Mouse (Mus musculus): ENCODE measurements around the gene Glb1. TPM values are rescaled to one million over a fixed set of nuclear protein-coding genes. Genes with fewer than 3 reads are reported as not detected.

Gene Glb1
- polyA plus RNA-seq, 1 experiment = 0.13 TPM

DNA sequence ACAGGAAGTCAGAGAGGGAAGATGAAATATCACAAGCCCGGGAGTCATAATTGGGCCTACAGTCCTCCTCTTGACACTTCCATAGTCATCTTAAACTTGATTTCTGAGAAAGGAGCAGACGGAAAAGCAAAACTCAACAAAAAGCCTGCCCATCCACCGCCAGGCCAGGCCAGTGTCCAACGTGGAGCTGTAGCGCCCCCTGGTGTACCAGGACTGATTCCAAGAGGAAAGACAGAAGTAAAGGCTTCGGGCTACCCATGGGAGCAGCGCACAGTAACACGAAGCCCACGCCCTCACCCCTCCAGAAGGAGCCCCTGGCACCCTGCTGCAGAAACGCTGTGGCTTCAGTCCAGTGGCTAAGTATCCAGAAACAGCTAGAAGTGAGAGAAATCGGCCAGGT lies 97.3 kb downstream of the Glb1 start:
- Histone ChIP-seq H3K4me1 (ENCODE audit: control insufficient read depth) (peaks cover 9% of the 10 kb centered on the region), H3K9me3 (ENCODE audit: control insufficient read depth, low read length) (no peaks in the 10 kb centered on the region), H3K27me3 (ENCODE audit: control insufficient read depth) (no peaks in the 10 kb centered on the region), H3K4me3 (replicated peaks) (no peak overlapping the region), H3K36me3 (ENCODE audit: control insufficient read depth) (no peaks in the 10 kb centered on the region)
- no peak for TF ChIP-seq TAL1 (IDR thresholded peaks at IDR 0.05; ENCODE audit: low read length)
- no peak for TF ChIP-seq GATA1 (IDR thresholded peaks at IDR 0.05; ENCODE audit: low read length)

DNA sequence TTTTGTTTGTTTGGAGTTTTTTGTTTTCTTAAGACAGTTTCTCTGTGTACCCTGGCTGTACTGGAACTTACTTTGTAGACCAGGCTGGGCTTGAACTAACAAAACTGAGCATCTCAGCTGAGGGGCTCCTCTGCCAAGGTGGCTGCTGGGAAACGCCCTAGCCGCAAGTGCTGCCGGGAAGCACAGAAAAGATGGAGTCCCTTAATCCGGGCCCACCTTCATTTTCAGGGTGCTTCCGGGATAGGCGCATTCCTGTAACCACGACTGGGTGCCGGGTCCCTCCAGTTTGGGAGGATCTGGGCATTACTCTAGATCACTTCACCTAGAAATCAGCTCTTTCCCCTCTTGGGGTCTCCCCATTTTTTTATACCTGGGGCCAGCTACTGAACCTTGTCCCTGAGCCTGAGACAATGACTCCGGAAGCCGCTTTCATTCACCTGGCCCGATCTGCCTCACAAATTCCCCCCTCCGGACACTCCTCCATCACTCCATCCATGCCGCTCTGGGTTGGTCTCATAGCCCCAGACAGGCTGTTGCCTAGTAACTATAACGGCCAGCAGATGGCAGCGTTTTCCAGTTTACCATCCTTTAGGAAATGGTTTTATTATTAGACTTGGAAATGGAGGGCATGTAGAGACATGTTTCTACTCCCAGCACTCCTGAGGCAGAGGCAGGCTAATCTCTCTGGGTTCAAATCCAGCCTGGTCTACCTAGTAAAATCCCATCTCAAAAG lies 99.1 kb downstream of the Glb1 start:
- Histone ChIP-seq H3K4me1 (ENCODE audit: control insufficient read depth) (peaks cover 9% of the 10 kb centered on the region), H3K9me3 (ENCODE audit: control insufficient read depth, low read length) (no peaks in the 10 kb centered on the region), H3K36me3 (ENCODE audit: control insufficient read depth) (no peaks in the 10 kb centered on the region), H3K4me3 (replicated peaks) (no peak overlapping the region), H3K27me3 (ENCODE audit: control insufficient read depth) (no peaks in the 10 kb centered on the region)
- TF ChIP-seq GATA1 (IDR thresholded peaks at IDR 0.05; ENCODE audit: low read length) = no peak
- TF ChIP-seq TAL1 (IDR thresholded peaks at IDR 0.05; ENCODE audit: low read length) = no peak

DNA sequence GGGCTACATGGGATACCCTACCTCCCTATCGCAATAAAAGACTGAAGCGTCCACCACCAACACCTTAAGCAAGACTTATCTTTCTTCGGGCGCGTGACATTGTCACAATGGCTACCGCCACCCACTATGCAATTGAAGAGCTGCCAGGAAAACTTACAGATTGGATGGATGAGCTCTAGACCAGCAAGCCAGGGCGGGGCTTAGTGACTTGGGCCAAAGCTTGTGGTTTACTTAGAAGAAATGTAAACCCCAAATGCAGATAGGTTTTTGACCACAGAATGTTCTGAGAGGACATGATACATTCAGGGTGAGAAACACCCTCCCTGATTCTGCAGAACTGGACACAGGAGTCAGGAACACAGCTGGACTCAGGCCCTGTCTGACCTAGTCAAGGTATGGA lies 100.2 kb downstream of the Glb1 start:
- Histone ChIP-seq H3K9me3 (ENCODE audit: control insufficient read depth, low read length) (no peaks in the 10 kb centered on the region), H3K4me3 (replicated peaks) (no peak overlapping the region), H3K4me1 (ENCODE audit: control insufficient read depth) (peaks cover 9% of the 10 kb centered on the region), H3K36me3 (ENCODE audit: control insufficient read depth) (no peaks in the 10 kb centered on the region), H3K27me3 (ENCODE audit: control insufficient read depth) (no peaks in the 10 kb centered on the region)
- no peak for TF ChIP-seq TAL1 (IDR thresholded peaks at IDR 0.05; ENCODE audit: low read length)
- TF ChIP-seq GATA1 (IDR thresholded peaks at IDR 0.05; ENCODE audit: low read length) = no peak

DNA sequence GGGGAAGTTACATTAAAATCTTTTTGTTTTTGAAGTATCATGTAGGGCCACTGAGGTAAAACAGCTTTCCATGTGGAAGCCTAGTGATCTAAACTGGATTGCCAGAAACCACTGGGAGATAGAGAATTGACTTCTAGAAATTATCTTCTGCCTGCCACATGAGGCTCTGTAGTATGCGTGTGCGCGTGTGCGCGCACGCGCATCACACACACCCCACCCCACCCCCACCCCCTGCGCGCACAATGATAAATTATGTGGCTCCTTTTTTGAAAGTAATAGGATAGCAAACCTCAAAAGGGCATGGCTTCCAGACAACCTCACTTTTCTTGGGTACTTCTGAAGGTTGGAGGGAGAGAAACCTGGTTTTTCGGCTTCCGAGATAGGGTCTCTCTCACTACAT lies 101.0 kb downstream of the Glb1 start:
- Histone ChIP-seq H3K4me1 (ENCODE audit: control insufficient read depth) (peaks cover 9% of the 10 kb centered on the region), H3K27me3 (ENCODE audit: control insufficient read depth) (no peaks in the 10 kb centered on the region), H3K36me3 (ENCODE audit: control insufficient read depth) (no peaks in the 10 kb centered on the region), H3K9me3 (ENCODE audit: control insufficient read depth, low read length) (no peaks in the 10 kb centered on the region), H3K4me3 (replicated peaks) (no peak overlapping the region)
- TF ChIP-seq TAL1 (IDR thresholded peaks at IDR 0.05; ENCODE audit: low read length) = no peak
- TF ChIP-seq GATA1 (IDR thresholded peaks at IDR 0.05; ENCODE audit: low read length) = no peak

DNA sequence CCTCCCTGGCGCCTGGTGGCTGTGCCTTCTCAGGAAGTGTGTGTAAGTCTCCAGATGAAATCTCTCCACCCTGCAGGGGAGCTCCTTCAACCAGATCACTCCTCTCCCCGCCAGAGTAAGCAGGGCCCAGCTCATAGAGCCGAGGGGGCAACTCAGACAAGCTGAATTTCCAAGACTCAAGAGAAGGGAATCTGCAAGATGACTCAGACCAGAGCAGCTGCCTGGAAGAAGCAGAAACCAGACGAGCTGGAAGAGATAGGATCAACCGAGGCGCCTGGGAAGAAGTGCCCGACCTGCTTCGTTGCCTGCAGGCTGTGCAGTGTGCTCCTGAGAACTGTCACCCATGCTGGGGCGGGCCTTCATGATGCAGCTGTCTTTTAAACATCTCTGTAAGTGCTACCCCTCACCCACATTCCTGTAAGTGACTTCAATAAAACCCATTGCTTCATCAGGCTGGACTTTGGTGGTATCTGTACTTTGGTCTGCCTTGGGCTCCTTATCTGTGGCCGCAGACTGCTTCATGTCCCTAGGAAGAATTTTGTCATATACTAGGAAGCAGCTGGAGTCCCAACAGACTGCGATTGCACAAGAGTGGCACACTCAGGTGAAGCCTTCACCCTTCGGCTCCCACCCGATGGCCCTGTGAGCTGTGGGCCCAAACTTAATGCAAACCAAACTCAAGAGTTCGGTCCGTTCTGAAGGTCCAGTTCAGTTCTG lies 102.0 kb downstream of the Glb1 start:
- H3K4me1 ChIP-seq (ENCODE audit: control insufficient read depth) = peaks cover 9% of the 10 kb centered on the region
- TF ChIP-seq TAL1 (IDR thresholded peaks at IDR 0.05; ENCODE audit: low read length) (no peak), GATA1 (IDR thresholded peaks at IDR 0.05; ENCODE audit: low read length) (no peak)
- no peaks in the 10 kb centered on the region for H3K9me3 ChIP-seq (ENCODE audit: control insufficient read depth, low read length)
- no peaks in the 10 kb centered on the region for H3K27me3 ChIP-seq (ENCODE audit: control insufficient read depth)
- H3K4me3 ChIP-seq (replicated peaks) = no peak overlapping the region
- no peaks in the 10 kb centered on the region for H3K36me3 ChIP-seq (ENCODE audit: control insufficient read depth)

DNA sequence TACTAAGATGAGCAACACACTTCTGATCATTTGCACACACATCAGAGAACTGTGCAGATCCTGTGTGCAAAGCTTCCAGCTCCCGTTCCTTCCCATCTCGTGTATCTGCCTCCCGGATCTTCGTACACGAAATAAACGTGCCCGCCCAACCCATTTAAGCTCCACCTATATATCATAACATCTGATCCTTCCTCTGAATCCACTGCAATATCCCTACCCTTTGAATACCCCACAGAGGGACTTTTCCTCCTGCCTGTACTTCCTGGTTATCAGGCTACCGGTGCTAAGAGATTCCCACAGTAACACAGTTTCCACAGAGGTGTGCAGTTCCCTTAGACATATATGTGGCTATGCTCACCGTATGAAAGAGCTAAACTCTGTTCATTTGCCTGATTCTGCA lies 103.9 kb downstream of the Glb1 start, which contains the start of gene Ccr4:
Gene Ccr4 (minus strand): TSS at position 101 of the 400 bp plus-strand sequence.
- TF ChIP-seq GATA1 (IDR thresholded peaks at IDR 0.05; ENCODE audit: low read length) (no peak), TAL1 (IDR thresholded peaks at IDR 0.05; ENCODE audit: low read length) (no peak)
- no peaks in the 10 kb centered on the region for H3K36me3 ChIP-seq (ENCODE audit: control insufficient read depth)
- H3K4me3 ChIP-seq (replicated peaks) = no peak within 1 kb of the TSS
- no peaks in the 10 kb centered on the region for H3K9me3 ChIP-seq (ENCODE audit: control insufficient read depth, low read length)
- no peaks in the 10 kb centered on the region for H3K27me3 ChIP-seq (ENCODE audit: control insufficient read depth)
- peaks cover 7% of the 10 kb centered on the region for H3K4me1 ChIP-seq (ENCODE audit: control insufficient read depth)

DNA sequence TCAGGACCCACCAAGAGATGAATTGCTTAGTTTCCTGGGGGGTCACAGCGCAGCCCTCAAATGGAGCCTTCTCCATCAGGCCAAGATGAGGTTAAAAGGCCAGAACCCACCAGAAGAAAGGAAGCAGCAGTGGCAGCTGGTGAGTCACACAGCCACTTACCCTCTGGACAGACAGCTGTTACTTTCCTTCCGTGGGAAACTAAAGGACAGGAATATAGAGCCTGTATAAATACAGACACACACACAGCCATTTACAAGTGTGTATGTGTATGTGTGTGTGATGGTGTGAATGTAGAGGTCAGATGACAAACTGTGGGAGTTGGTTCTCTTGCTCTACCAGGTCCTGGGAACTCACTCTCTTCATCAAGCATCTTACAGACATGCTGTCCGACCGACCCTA lies 105.7 kb downstream of the Glb1 start:
- H3K4me1 ChIP-seq (ENCODE audit: control insufficient read depth) = peaks cover 7% of the 10 kb centered on the region
- no peaks in the 10 kb centered on the region for H3K9me3 ChIP-seq (ENCODE audit: control insufficient read depth, low read length)
- H3K36me3 ChIP-seq (ENCODE audit: control insufficient read depth) = no peaks in the 10 kb centered on the region
- no peak overlapping the region for H3K4me3 ChIP-seq (replicated peaks)
- H3K27me3 ChIP-seq (ENCODE audit: control insufficient read depth) = no peaks in the 10 kb centered on the region
- no peak for TF ChIP-seq GATA1 (IDR thresholded peaks at IDR 0.05; ENCODE audit: low read length)
- no peak for TF ChIP-seq TAL1 (IDR thresholded peaks at IDR 0.05; ENCODE audit: low read length)

DNA sequence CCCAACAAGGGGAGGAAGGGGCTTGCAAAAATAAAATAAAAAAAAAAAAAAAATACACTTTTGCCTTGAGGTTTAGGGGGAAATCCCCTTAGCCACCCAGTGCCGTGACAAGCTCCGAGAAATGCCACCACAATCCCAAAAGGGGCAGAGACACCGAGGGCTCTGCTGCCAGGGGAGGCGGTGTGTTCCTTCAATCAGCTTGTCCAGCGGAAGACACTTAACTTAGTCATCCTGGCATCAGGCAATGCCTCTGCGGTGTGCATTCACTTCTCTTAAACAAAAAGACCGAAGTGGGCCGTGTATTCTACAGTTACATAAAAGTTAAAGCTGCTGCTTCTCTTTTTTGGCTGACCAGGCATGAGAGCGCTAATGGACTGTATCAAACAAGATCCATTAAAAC lies 106.5 kb downstream of the Glb1 start:
- peaks cover 7% of the 10 kb centered on the region for H3K4me1 ChIP-seq (ENCODE audit: control insufficient read depth)
- TF ChIP-seq GATA1 (IDR thresholded peaks at IDR 0.05; ENCODE audit: low read length) (no peak), TAL1 (IDR thresholded peaks at IDR 0.05; ENCODE audit: low read length) (no peak)
- H3K36me3 ChIP-seq (ENCODE audit: control insufficient read depth) = no peaks in the 10 kb centered on the region
- H3K27me3 ChIP-seq (ENCODE audit: control insufficient read depth) = no peaks in the 10 kb centered on the region
- no peak overlapping the region for H3K4me3 ChIP-seq (replicated peaks)
- no peaks in the 10 kb centered on the region for H3K9me3 ChIP-seq (ENCODE audit: control insufficient read depth, low read length)

DNA sequence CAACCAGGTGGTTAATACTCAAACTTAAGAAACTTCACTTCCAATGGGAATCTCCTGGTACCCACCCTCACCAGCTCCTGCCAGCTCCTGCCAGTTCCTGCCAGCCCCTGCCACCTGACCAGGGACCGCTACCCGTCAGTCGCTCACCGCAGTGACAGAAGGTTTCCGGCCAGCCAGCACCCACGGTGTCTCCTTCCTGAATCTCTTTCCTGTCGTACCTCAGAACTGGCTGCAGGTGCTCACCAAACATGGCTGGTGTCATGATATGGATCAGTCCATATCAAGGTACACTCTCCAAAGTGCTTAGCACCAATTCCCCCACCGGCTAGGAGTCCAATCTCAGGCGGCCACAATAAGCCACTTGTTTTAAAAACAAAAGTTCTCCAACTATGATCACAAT lies 108.9 kb downstream of the Glb1 start:
- Histone ChIP-seq H3K36me3 (ENCODE audit: control insufficient read depth) (peaks cover 14% of the 10 kb centered on the region; the same call in 1 of the 2 replicates), H3K27me3 (ENCODE audit: control insufficient read depth) (no peaks in the 10 kb centered on the region; the same call in 1 of the 2 replicates), H3K4me1 (ENCODE audit: control insufficient read depth) (no peaks in the 10 kb centered on the region), H3K4me3 (replicated peaks) (no peak overlapping the region), H3K9me3 (ENCODE audit: control insufficient read depth, low read length) (peaks cover 17% of the 10 kb centered on the region)
- no peak for TF ChIP-seq GATA1 (IDR thresholded peaks at IDR 0.05; ENCODE audit: low read length)

Data from erythroblast, embryonic 14.5 days (primary cell).